Mouse (Mus musculus): Measurements from ENCODE around the gene Stap2.

The Stap2 gene

GRCm38 (mm10) chr17:55959946-55960740 is 45.2 kb downstream of the Stap2 start:
- no peak for DNase-seq (ENCODE audit: low read depth, low spot score)

- DNase-seq (ENCODE audit: low read depth, low spot score), result peak; percentile 90
Measured at GRCm38 (mm10) chr17:55958918-55959728, 46.3 kb downstream of the Stap2 start, which contains the start of gene Yju2. Gene Yju2 (plus strand): TSS chr17:55959099.

GRCm38 (mm10) chr17:55958584-55958886 is 46.8 kb downstream of the Stap2 start:
- no peak for DNase-seq (ENCODE audit: low read depth, low spot score)

GRCm38 (mm10) chr17:55957726-55958583 is 47.4 kb downstream of the Stap2 start:
- DNase-seq (ENCODE audit: low read depth, low spot score), result no peak

GRCm38 (mm10) chr17:55957168-55957567 is 48.2 kb downstream of the Stap2 start:
- DNase-seq (ENCODE audit: low read depth, low spot score), result no peak

- DNase-seq (ENCODE audit: low read depth, low spot score), result no peak
Measured at GRCm38 (mm10) chr17:55956591-55956990, 48.8 kb downstream of the Stap2 start.

- no peak for DNase-seq (ENCODE audit: low read depth, low spot score)
Measured at GRCm38 (mm10) chr17:55956129-55956528, 49.3 kb downstream of the Stap2 start.

GRCm38 (mm10) chr17:55954229-55954628 is 51.2 kb downstream of the Stap2 start:
- DNase-seq (ENCODE audit: low read depth, low spot score), result no peak

GRCm38 (mm10) chr17:55953751-55954150 is 51.6 kb downstream of the Stap2 start:
- DNase-seq (ENCODE audit: low read depth, low spot score), result no peak

GRCm38 (mm10) chr17:55952447-55953027 is 52.8 kb downstream of the Stap2 start, which contains the start of gene Ebi3:
Gene Ebi3 (plus strand): TSS chr17:55952640.
- DNase-seq (ENCODE audit: low read depth, low spot score), result no peak

GRCm38 (mm10) chr17:55952041-55952440 is 53.3 kb downstream of the Stap2 start:
- no peak for DNase-seq (ENCODE audit: low read depth, low spot score)

GRCm38 (mm10) chr17:55950601-55951000 is 54.8 kb downstream of the Stap2 start:
- DNase-seq (ENCODE audit: low read depth, low spot score), result no peak

- DNase-seq (ENCODE audit: low read depth, low spot score), result no peak
Measured at GRCm38 (mm10) chr17:55949400-55949799, 56.0 kb downstream of the Stap2 start, which contains the start of gene Zfp119b. Gene Zfp119b (minus strand): TSS chr17:55949500.

- no peak for DNase-seq (ENCODE audit: low read depth, low spot score)
Measured at GRCm38 (mm10) chr17:55948647-55949046, 56.7 kb downstream of the Stap2 start.

Data from embryo, embryonic 11.5 days (tissue).